In the genomic region with DNA sequence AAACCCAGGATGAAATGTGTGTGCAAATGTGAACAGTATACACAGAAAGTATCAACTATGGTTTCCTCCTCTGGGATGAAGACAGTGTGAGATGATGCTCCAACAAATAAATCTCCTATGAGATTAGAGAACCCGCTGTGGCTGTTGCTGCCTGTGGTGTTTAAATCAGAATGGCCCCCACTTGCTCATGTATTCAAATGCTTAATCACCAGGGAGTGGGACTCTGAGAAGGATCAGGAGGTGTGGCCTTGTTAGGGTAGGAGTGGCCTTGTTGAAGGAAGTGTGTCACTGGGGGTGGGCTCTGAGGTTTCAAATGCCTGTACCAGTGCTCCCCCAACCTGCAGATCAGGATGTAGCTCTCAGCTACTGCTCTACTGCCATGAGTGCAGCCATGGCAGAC, we compare ENCODE assay signal across 15 mouse cellular contexts.
"Had no signal": no experiment of that assay in that cellular context is flagged by ENCODE, and none has a peak within 500 bp of the region (broad histone marks: within the 10 kb centered on the region; RNA-seq: fewer than 3 reads in every experiment).

No protein-coding gene starts in this region.

- H3K4me2 ChIP-seq: limb, embryonic 12.5 days; neural tube, embryonic 13.5 days had no signal

- H3K27me3 ChIP-seq: limb, embryonic 12.5 days; neural tube, embryonic 13.5 days had no signal

- H3K4me1 ChIP-seq: limb, embryonic 12.5 days had no signal

- ATAC-seq: midbrain, embryonic 16.5 days had no signal

- DNase-seq: kidney, adult 2 months; kidney, postnatal 36 days; layer of hippocampus, adult 9-11 months; layer of hippocampus, postnatal 36 days; liver; lung, adult 18-20 months; right cerebral cortex, adult 18-20 months; right cerebral cortex, postnatal 25 days; thymus, adult 18-20 months; thymus, postnatal 14 days had no signal

- H3K9me3 ChIP-seq: limb, embryonic 12.5 days; neural tube, embryonic 13.5 days had no signal

- H3K36me3 ChIP-seq: limb, embryonic 12.5 days; neural tube, embryonic 13.5 days had no signal

- H3K9ac ChIP-seq: limb, embryonic 12.5 days; liver, embryonic 14.5 days; neural tube, embryonic 13.5 days had no signal

- H3K4me3 ChIP-seq: limb, embryonic 12.5 days; neural tube, embryonic 13.5 days had no signal

- H3K27ac ChIP-seq: limb, embryonic 12.5 days; liver, embryonic 14.5 days; neural tube, embryonic 13.5 days; stomach, postnatal 0 days had no signal
